Mouse (Mus musculus) kidney, adult 11 months (tissue): ENCODE data around the gene Dusp10.

Source experiments
- DNase-seq: peaks from one replicate; pipeline ENCODE4 v3.0.0; 2022

The Dusp10 gene

GRCm38 (mm10) chr1:184059814-184060213, 46.7 kb downstream of the Dusp10 start:
- no peak for DNase-seq

GRCm38 (mm10) chr1:184060381-184060780, 47.3 kb downstream of the Dusp10 start:
- peak; percentile 43 for DNase-seq

GRCm38 (mm10) chr1:184060828-184061734, 48.0 kb downstream of the Dusp10 start:
- no peak for DNase-seq

- DNase-seq: no peak
Measured at GRCm38 (mm10) chr1:184061901-184062300, 48.8 kb downstream of the Dusp10 start.

- DNase-seq: no peak
Measured at GRCm38 (mm10) chr1:184064306-184064705, 51.2 kb downstream of the Dusp10 start.

GRCm38 (mm10) chr1:184065589-184066361, 52.7 kb downstream of the Dusp10 start:
- no peak for DNase-seq

GRCm38 (mm10) chr1:184066460-184067287, 53.6 kb downstream of the Dusp10 start:
- DNase-seq: no peak

GRCm38 (mm10) chr1:184067704-184068558, 54.8 kb downstream of the Dusp10 start:
- DNase-seq: no peak

GRCm38 (mm10) chr1:184068971-184069370, 55.9 kb downstream of the Dusp10 start:
- no peak for DNase-seq

GRCm38 (mm10) chr1:184076065-184076464, 63.0 kb downstream of the Dusp10 start:
- DNase-seq: no peak

GRCm38 (mm10) chr1:184076756-184077155, 63.7 kb downstream of the Dusp10 start:
- peak; percentile 10 for DNase-seq

GRCm38 (mm10) chr1:184079304-184079703, 66.2 kb downstream of the Dusp10 start:
- DNase-seq: no peak

- DNase-seq: no peak
Measured at GRCm38 (mm10) chr1:184082661-184083060, 69.6 kb downstream of the Dusp10 start.

- DNase-seq: no peak
Measured at GRCm38 (mm10) chr1:184083166-184083565, 70.1 kb downstream of the Dusp10 start.

GRCm38 (mm10) chr1:184084961-184085360, 71.9 kb downstream of the Dusp10 start:
- DNase-seq: no peak

GRCm38 (mm10) chr1:184090515-184090914, 77.4 kb downstream of the Dusp10 start:
- DNase-seq: no peak

- DNase-seq: no peak
Measured at GRCm38 (mm10) chr1:184094914-184095313, 81.8 kb downstream of the Dusp10 start.

- no peak for DNase-seq
Measured at GRCm38 (mm10) chr1:184100414-184100813, 87.3 kb downstream of the Dusp10 start.

GRCm38 (mm10) chr1:184100927-184101749, 88.0 kb downstream of the Dusp10 start:
- DNase-seq: no peak

- DNase-seq: no peak
Measured at GRCm38 (mm10) chr1:184101750-184102046, 88.6 kb downstream of the Dusp10 start.

GRCm38 (mm10) chr1:184106832-184107231, 93.7 kb downstream of the Dusp10 start:
- DNase-seq: no peak
